In genomic region chr11:60940501-60940900, GRCm38 (mm10) we compare ENCODE assay signal across 13 mouse cellular contexts. TPM values are rescaled to one million over a fixed set of nuclear protein-coding genes. Genes with fewer than 3 reads are reported as not detected.
DNase-seq lines count a peak whose midpoint lies in the region; ATAC-seq and TF ChIP-seq lines count a peak whose summit lies in the region.
"Had no signal": no experiment of that assay in that cellular context is flagged by ENCODE, and none has a peak within 500 bp of the region (broad histone marks: within the 10 kb centered on the region; RNA-seq: fewer than 3 reads in every experiment).

No protein-coding gene starts in this region.

- TF ChIP-seq CTCF in forebrain, postnatal 0 days (IDR thresholded peaks at IDR 0.05; ENCODE audit: low read depth): no peak

- H3K4me1 ChIP-seq in forebrain, embryonic 10.5 days: peaks cover 43% of the 10 kb centered on the region
- no peaks in the 10 kb centered on the region for H3K4me1 ChIP-seq in forebrain, postnatal 0 days (ENCODE audit: insufficient read depth)
- H3K4me1 ChIP-seq in limb, embryonic 13.5 days: peaks cover 8% of the 10 kb centered on the region

- no peak for ATAC-seq in forebrain, postnatal 0 days
- no peak for ATAC-seq in limb, embryonic 13.5 days (ENCODE audit: low FRiP score, low read depth)

- no peak overlapping the region for H3K4me2 ChIP-seq in forebrain, postnatal 0 days (ENCODE audit: low read depth)
- no peak overlapping the region for H3K4me2 ChIP-seq in limb, embryonic 13.5 days (replicated peaks)
- H3K4me2 ChIP-seq: midbrain, embryonic 12.5 days had no signal

- H3K27ac ChIP-seq in forebrain, embryonic 10.5 days: peak overlapping the region; percentile 53
- no peak overlapping the region for H3K27ac ChIP-seq in forebrain, postnatal 0 days (ENCODE audit: low read depth, low read length)
- H3K27ac ChIP-seq in limb, embryonic 13.5 days: no peak overlapping the region
- H3K27ac ChIP-seq: midbrain, embryonic 12.5 days had no signal

- H3K36me3 ChIP-seq in forebrain, embryonic 10.5 days (replicated peaks): peaks cover 48% of the 10 kb centered on the region
- peaks cover 31% of the 10 kb centered on the region for H3K36me3 ChIP-seq in forebrain, postnatal 0 days (ENCODE audit: insufficient read depth)
- H3K36me3 ChIP-seq in limb, embryonic 13.5 days: peaks cover 37% of the 10 kb centered on the region

- DNase-seq in forebrain, embryonic 10.5 days (ENCODE audit: extremely low spot score, low spot score): no peak
- no peak for DNase-seq in forebrain, postnatal 0 days
- DNase-seq in kidney, postnatal 10 days: peak; percentile 35
- no peak for DNase-seq in kidney, adult 18-20 months
- peak; percentile 60 for DNase-seq in Muller cell, postnatal 12 days (ENCODE audit: inconsistent ontology term)
- no peak for DNase-seq in layer of hippocampus, adult 8-10 months (ENCODE audit: low spot score in 2 of 2)
- no peak for DNase-seq in heart, adult 11 months
- DNase-seq: adrenal gland, adult 8-10 months; cerebellum, postnatal 14 days; heart, postnatal 10 days; layer of hippocampus, postnatal 36 days had no signal

- H3K9me3 ChIP-seq in forebrain, embryonic 10.5 days: no peaks in the 10 kb centered on the region
- H3K9me3 ChIP-seq in forebrain, postnatal 0 days (ENCODE audit: low read length): no peaks in the 10 kb centered on the region
- H3K9me3 ChIP-seq in limb, embryonic 13.5 days: no peaks in the 10 kb centered on the region
- H3K9me3 ChIP-seq: midbrain, embryonic 12.5 days had no signal

- H3K4me3 ChIP-seq in forebrain, embryonic 10.5 days: no peak overlapping the region
- H3K4me3 ChIP-seq in forebrain, postnatal 0 days (ENCODE audit: low read depth, low read length): no peak overlapping the region
- no peak overlapping the region for H3K4me3 ChIP-seq in limb, embryonic 13.5 days
- H3K4me3 ChIP-seq: midbrain, embryonic 12.5 days had no signal

- 88% methylated on average over 5 of the region's 5 CpGs for WGBS in forebrain, embryonic 10.5 days
- WGBS in forebrain, postnatal 0 days: 81% methylated on average over 5 of the region's 5 CpGs
- WGBS in limb, embryonic 13.5 days: 79% methylated on average over 5 of the region's 5 CpGs

- H3K27me3 ChIP-seq in forebrain, embryonic 10.5 days (ENCODE audit: poor library complexity, severe bottlenecking): no peaks in the 10 kb centered on the region
- no peaks in the 10 kb centered on the region for H3K27me3 ChIP-seq in forebrain, postnatal 0 days (ENCODE audit: insufficient read depth, low read length)
- H3K27me3 ChIP-seq in limb, embryonic 13.5 days: no peaks in the 10 kb centered on the region
- H3K27me3 ChIP-seq: midbrain, embryonic 12.5 days had no signal

- no peak overlapping the region for H3K9ac ChIP-seq in forebrain, postnatal 0 days
- peak overlapping the region; percentile 13; the same call in 1 of the 2 replicates for H3K9ac ChIP-seq in limb, embryonic 13.5 days
- H3K9ac ChIP-seq: midbrain, embryonic 12.5 days had no signal

RNA-seq across cellular contexts. Expression of gene Map2k3, which starts 8.7 kb away (rescaled TPM):
- polyA plus RNA-seq in forebrain, embryonic 10.5 days (2016; fragmentation: Nextera tagmentation; extraction: Ambion mirVana): 67.0 and 73.2 TPM in 2 replicates
- total RNA-seq in forebrain, postnatal 0 days (2014; rRNA removed): 10.6 and 14.8 TPM in 2 replicates
- polyA plus RNA-seq in forebrain, postnatal 0 days (2015; fragmentation: Nextera tagmentation; extraction: Ambion mirVana): 17.6 and 20.5 TPM in 2 replicates
- 87.6 and 93.3 TPM in 2 replicates for polyA plus RNA-seq in limb, embryonic 13.5 days (2015; fragmentation: Nextera tagmentation; extraction: Ambion mirVana)
- total RNA-seq in layer of hippocampus, adult 8-10 months (2022): 10 to 100 TPM; 12.8 to 19.8 (median 16.8) TPM

RNA-seq across cellular contexts. Expression of gene Natd1, which starts 26.0 kb away (rescaled TPM):
- polyA plus RNA-seq in forebrain, embryonic 10.5 days (2016; fragmentation: Nextera tagmentation; extraction: Ambion mirVana): 20.1 and 23.0 TPM in 2 replicates
- total RNA-seq in forebrain, postnatal 0 days (2014; rRNA removed): 19.2 and 29.7 TPM in 2 replicates
- 17.2 and 18.1 TPM in 2 replicates for polyA plus RNA-seq in forebrain, postnatal 0 days (2015; fragmentation: Nextera tagmentation; extraction: Ambion mirVana)
- 21.0 and 22.3 TPM in 2 replicates for polyA plus RNA-seq in limb, embryonic 13.5 days (2015; fragmentation: Nextera tagmentation; extraction: Ambion mirVana)
- 10 to 100 TPM in 3 of 4 experiments, 1 to 10 TPM in 1; 9.4 to 16.6 (median 13.1) TPM for total RNA-seq in layer of hippocampus, adult 8-10 months (2022)

Comparison
In these comparisons a context has a peak if more than half of its experiments do, and no peak if none do; other contexts are left out.
1. DNase-seq: peak in kidney, postnatal 10 days (single experiment) and Muller cell, postnatal 12 days (single experiment); none in forebrain, embryonic 10.5 days (single experiment), forebrain, postnatal 0 days (single experiment), kidney, adult 18-20 months (single experiment), layer of hippocampus, adult 8-10 months (0 of 2) and heart, adult 11 months (single experiment).